Mouse (Mus musculus) spleen, adult 2 months (tissue): ENCODE results near the gene Bmp2k. TPM values are rescaled to one million over a fixed set of nuclear protein-coding genes. Genes with fewer than 3 reads are reported as not detected.
"Not testable (repeated sequence)": the region's sequence is repeated elsewhere in the genome, so short reads cannot be mapped to it uniquely, and the experiment has no call there.

ENCODE experiments used
- DNase-seq, 2 experiments: peaks; one replicate each; pipeline versions ENCODE4 v3.0.0 to v3.0.0-alpha.2; 2012 to 2021; ENCODE audit warnings: low spot score in 2 of 2, low read depth in 1 of 2
- H3K27ac ChIP-seq: fragments of 200-500 bp; 2 replicates; pipeline ENCODE4 v1.5.1; 2012; ENCODE audit warnings: low read length, inconsistent platforms; ENCODE audit not compliant: insufficient read depth
- H3K27me3 ChIP-seq: fragments of 200-500 bp; 2 replicates; pipeline ENCODE4 v1.6.1; 2012; ENCODE audit warnings: mild to moderate bottlenecking, moderate library complexity, low read length, inconsistent platforms; ENCODE audit not compliant: control insufficient read depth, insufficient read depth
- H3K36me3 ChIP-seq: fragments of 200-500 bp; 2 replicates; pipeline ENCODE4 v1.6.1; 2012; ENCODE audit warnings: mild to moderate bottlenecking, low read length, inconsistent platforms; ENCODE audit not compliant: control insufficient read depth, insufficient read depth
- H3K4me1 ChIP-seq: fragments of 200-500 bp; 2 replicates; pipeline ENCODE4 v1.6.1; 2011; ENCODE audit warnings: inconsistent platforms; ENCODE audit not compliant: control insufficient read depth, insufficient read depth, insufficient read length
- H3K4me3 ChIP-seq: fragments of 200-500 bp; 2 replicates; pipeline ENCODE4 v1.5.1; 2011; ENCODE audit warnings: mild to moderate bottlenecking, inconsistent platforms; ENCODE audit not compliant: insufficient read depth, insufficient read length; ENCODE audit errors: extremely low read depth
- CTCF ChIP-seq: fragments of 200-500 bp; IDR thresholded peaks from 2 replicates; pipeline ENCODE4 v1.5.1; 2011; ENCODE audit warnings: mild to moderate bottlenecking, inconsistent platforms; ENCODE audit not compliant: insufficient read depth, insufficient read length, insufficient replicate concordance; ENCODE audit errors: extremely low read depth
- POLR2A ChIP-seq: fragments of 200-500 bp; IDR thresholded peaks from 2 replicates; pipeline ENCODE4 v1.6.1; 2011; ENCODE audit warnings: low read depth, low read length, inconsistent platforms
- WGBS: fragments of 180-500 bp; shearing (Covaris S2); methylation state at CpG from one replicate; pipeline ENCODE4 v1.1.7; 2018; 5-methylcytosine and 5-hydroxymethylcytosine counted together
- polyA plus RNA-seq: library from polyadenylated mRNA; depleted of rRNA; stranded (reverse); fragments of >200 nt; gene quantifications from 2 replicates; pipeline ENCODE4 v1.2.3, GENCODE M21; 2012

Gene Bmp2k
- polyA plus RNA-seq, 1 experiment: 32.6 TPM

GRCm38 (mm10) chr5:97022305-97023278 is 25.1 kb downstream of the Bmp2k start:
- TF ChIP-seq POLR2A: no peak
- TF ChIP-seq CTCF: no peak
- Histone ChIP-seq H3K36me3 (no peaks in the 10 kb centered on the region; the same call in 1 of the 2 replicates), H3K4me3 (no peak overlapping the region), H3K27ac (no peak overlapping the region), H3K4me1 (peaks cover 7% of the 10 kb centered on the region; the same call in 1 of the 2 replicates), H3K27me3 (no peaks in the 10 kb centered on the region)
- WGBS: 81% methylated on average over 15 of the region's 15 CpGs
- DNase-seq: no peak

- Histone ChIP-seq H3K4me1 (peaks cover 6% of the 10 kb centered on the region; the same call in 1 of the 2 replicates), H3K27ac (no peak overlapping the region), H3K27me3 (no peaks in the 10 kb centered on the region), H3K4me3 (no peak overlapping the region), H3K36me3 (peaks cover 9% of the 10 kb centered on the region)
- DNase-seq: no peak
- TF ChIP-seq POLR2A (no peak), CTCF (no peak)
- WGBS: 87% methylated on average over 5 of the region's 5 CpGs
These were observed 27.3 kb downstream of the Bmp2k start for GRCm38 (mm10) chr5:97024834-97025233.

- Histone ChIP-seq H3K4me1 (peaks cover 6% of the 10 kb centered on the region; the same call in 1 of the 2 replicates), H3K4me3 (no peak overlapping the region), H3K27me3 (no peaks in the 10 kb centered on the region), H3K36me3 (peaks cover 9% of the 10 kb centered on the region), H3K27ac (no peak overlapping the region)
- TF ChIP-seq CTCF (no peak), POLR2A (no peak)
- 93% methylated on average over 6 of the region's 6 CpGs for WGBS
- no peak for DNase-seq
These were observed 28.2 kb downstream of the Bmp2k start for GRCm38 (mm10) chr5:97025650-97026049.

- TF ChIP-seq CTCF (no peak), POLR2A (no peak)
- WGBS: 93% methylated on average over 8 of the region's 8 CpGs
- no peak for DNase-seq
- peaks cover 23% of the 10 kb centered on the region for H3K36me3 ChIP-seq
- H3K4me3 ChIP-seq: no peak overlapping the region
- H3K27ac ChIP-seq: no peak overlapping the region
- no peaks in the 10 kb centered on the region for H3K27me3 ChIP-seq
- H3K4me1 ChIP-seq: peaks cover 3% of the 10 kb centered on the region; the same call in 1 of the 2 replicates
These were observed 30.5 kb downstream of the Bmp2k start for GRCm38 (mm10) chr5:97028004-97028403.

GRCm38 (mm10) chr5:97028840-97029239 is 31.4 kb downstream of the Bmp2k start:
- H3K27me3 ChIP-seq, H3K4me1 ChIP-seq, H3K27ac ChIP-seq, H3K4me3 ChIP-seq, DNase-seq: not testable (repeated sequence)
- H3K36me3 ChIP-seq: peaks cover 27% of the 10 kb centered on the region
- WGBS: 38% methylated on average over 1 of the region's 1 CpGs

- no peak for DNase-seq
- 98% methylated on average over 6 of the region's 6 CpGs for WGBS
- TF ChIP-seq CTCF (no peak), POLR2A (no peak)
- no peaks in the 10 kb centered on the region for H3K4me1 ChIP-seq
- H3K27ac ChIP-seq: no peak overlapping the region
- H3K4me3 ChIP-seq: no peak overlapping the region
- H3K36me3 ChIP-seq: peaks cover 37% of the 10 kb centered on the region
- no peaks in the 10 kb centered on the region for H3K27me3 ChIP-seq
These were observed 34.3 kb downstream of the Bmp2k start for GRCm38 (mm10) chr5:97031771-97032170.

GRCm38 (mm10) chr5:97045260-97045659 is 47.8 kb downstream of the Bmp2k start:
- H3K27me3 ChIP-seq: no peaks in the 10 kb centered on the region
- TF ChIP-seq POLR2A (no peak), CTCF (no peak)
- no peaks in the 10 kb centered on the region for H3K4me1 ChIP-seq
- H3K4me3 ChIP-seq: no peak overlapping the region
- 95% methylated on average over 7 of the region's 7 CpGs for WGBS
- DNase-seq: no peak
- H3K27ac ChIP-seq: no peak overlapping the region
- H3K36me3 ChIP-seq: peaks cover 29% of the 10 kb centered on the region
